Mouse (Mus musculus) common myeloid progenitor, adult 5-6 weeks (primary cell): Measurements from ENCODE around the gene 4930452B06Rik. TPM values are rescaled to one million over a fixed set of nuclear protein-coding genes. Genes with fewer than 3 reads are reported as not detected.

ENCODE experiments used
- ATAC-seq: replicated peaks from 2 replicates; pipeline ENCODE4 v1.8.0; 2016; ENCODE audit warnings: low read depth, mild to moderate bottlenecking, moderate TSS enrichment, inconsistent platforms; ENCODE audit not compliant: poor library complexity, severe bottlenecking
- total RNA-seq: library from RNA; stranded (forward); fragments of 200-1000, 187-1606 nt; gene quantifications from 2 replicates; pipeline ENCODE4 v1.2.3, GENCODE M21; 2017

4930452B06Rik gene
- total RNA-seq, 1 experiment from 2014 or later = 0.05 TPM

DNA sequence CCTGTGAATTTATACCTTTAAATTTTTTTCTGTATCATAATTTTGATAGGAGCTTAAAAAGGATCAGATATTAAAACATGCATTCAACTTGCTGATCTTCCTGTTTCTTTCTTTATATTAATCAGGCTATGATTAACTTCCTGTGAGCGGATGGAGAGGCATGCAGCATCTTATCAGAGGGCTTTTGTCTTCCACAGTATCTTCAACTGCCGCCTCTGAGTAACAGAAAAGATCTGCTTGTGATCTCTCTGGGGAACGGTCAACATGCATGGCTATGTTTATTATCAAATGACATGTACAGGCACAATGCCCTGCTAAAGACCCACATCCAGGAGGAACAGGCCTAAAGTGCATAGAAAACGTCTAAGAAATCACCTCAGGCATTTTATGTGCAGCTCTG lies 116.9 kb downstream of the 4930452B06Rik start:
- ATAC-seq = no peak

DNA sequence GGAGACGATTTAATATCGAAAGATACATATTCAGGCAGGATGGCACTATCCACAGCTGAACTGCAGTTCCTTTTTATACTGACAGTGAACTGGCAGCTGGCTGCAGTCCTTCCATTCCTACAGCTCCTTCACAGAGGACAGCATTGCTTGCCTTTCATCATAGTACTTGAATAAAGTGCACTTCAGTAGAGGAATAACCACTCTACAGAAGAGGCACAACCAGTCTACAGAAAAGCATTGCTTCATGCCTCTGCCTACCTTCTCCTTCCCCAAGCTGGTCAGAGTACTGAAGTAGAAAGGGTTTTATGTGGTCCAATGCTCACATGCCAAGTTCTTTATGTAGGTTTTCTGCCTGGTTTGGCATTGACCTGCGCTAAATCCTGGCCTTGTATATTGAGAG lies 130.0 kb downstream of the 4930452B06Rik start:
- ATAC-seq = no peak

DNA sequence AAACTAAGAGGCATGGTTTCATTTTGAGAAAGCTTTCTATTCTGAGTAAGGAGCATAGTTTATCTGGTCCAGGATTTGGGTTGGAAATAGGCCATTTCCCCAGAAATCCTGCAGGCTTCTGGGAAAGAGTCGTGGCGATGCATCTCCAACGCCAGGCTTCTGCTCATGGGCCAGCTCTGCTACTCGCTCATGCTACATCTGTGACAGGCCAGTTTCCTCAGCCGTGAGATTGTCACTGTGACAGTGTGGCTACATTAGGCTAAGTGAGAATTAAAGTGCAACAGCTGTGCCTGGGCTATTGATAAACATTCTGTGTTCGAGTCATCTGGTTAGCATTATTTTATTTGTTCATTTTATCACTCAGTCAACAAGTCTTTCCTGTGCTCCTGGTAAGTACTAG lies 140.8 kb downstream of the 4930452B06Rik start:
- no peak for ATAC-seq

DNA sequence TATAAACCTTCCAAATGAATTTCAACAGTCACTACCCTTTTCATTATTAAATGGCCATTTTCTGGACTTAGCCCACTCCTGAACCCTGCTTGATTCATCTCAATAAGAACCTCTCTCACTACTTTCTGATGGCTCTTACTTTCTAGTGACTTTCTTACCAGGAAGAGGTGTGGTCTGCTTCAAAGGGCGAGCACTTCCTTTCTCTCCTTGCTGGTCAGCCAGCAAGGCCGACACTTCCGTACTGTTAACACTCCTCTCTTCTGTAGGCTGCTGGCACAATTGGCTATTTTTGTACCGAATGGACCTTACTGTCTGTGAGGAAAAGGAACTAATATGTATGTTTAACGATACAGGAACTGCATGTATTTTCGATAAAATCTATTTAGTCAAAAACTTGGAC lies 148.4 kb downstream of the 4930452B06Rik start:
- ATAC-seq = 0 out of 2 replicates have a peak, but pooled peaks have one; percentile 52

DNA sequence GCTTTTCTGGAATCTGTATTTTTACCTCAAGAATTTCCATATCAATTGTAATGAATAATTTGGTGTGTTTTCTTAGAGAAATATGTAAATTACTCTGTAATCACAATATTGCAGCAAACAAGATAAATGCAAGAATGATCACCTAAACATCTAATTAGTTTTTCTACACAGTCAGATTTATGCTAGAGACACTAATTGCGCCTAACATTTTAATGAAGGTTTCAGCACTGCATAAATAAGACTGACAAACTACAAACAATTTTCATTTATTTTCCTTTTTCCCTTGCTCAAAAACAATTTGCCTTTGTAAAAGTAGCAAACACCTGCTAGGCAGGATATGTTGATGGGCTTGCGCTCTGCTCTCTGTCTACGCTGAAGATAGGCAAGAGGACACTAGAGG lies 152.0 kb downstream of the 4930452B06Rik start:
- ATAC-seq = no peak

DNA sequence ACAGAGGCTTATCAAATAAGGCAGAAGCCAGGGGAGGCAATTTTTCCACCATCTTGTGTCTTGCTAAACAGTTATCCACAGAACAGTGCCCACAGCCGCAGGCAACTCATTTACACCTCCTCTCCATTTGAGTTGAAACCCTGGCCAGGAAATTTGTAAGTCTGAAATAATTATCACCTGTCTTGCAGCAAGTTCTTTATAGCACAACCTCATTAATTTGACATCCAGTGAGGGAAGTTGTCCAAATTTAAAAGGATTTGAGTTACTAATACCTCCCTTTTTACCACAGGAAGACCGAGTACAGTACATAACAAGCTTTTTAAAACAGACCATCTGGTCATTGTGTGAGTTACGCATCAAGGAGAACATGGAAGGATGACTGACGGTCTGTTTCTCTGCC lies 154.8 kb downstream of the 4930452B06Rik start:
- ATAC-seq = no peak

DNA sequence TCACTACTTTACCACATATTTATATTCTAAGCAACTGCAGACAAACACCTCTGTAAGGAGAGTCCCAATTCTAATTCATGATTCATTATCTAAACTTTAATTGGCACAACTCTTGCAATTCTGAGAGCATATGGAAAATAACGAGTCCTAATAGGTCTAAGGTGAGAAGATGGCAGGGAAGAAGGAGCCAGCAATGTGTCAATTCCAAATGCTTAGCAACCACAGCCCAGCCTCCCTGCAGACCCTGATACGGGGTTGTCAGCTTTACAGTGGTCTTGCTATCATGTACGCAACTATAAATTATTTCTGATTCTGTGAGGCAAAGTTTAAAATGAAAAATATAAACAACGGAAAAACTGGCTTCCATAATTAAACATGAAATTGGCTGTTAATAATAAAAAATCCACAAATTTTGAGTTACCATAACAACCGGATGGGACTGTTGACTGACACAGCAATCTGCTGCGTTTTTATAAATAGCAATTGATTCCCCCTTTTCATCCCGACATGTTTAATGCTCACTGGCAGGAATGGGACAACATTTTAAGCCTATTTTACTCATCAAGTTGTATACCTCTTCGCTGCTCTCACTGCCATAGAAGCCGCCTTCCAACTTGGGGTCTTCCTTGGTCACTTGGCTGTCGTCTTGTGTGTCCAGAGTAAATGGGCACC lies 155.6 kb downstream of the 4930452B06Rik start:
- ATAC-seq = no peak

DNA sequence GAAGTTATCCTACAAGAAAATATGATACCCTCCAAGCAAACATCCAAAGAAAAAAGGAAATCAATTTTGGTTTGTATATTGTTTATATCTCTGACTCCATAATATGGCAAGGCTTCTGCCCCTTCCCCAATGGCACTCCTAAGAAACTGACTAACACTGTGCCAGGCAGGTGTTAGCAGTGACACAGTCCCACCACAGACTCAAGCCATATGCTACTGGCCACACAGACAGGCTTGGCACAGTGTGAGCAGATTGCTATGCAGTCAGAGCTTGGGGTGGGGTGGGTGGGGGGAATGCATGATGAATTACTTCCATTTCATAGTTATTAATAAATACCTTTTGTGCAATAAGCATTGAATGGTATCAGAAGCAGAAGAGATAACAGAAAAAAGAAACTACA lies 157.4 kb downstream of the 4930452B06Rik start:
- ATAC-seq = no peak

DNA sequence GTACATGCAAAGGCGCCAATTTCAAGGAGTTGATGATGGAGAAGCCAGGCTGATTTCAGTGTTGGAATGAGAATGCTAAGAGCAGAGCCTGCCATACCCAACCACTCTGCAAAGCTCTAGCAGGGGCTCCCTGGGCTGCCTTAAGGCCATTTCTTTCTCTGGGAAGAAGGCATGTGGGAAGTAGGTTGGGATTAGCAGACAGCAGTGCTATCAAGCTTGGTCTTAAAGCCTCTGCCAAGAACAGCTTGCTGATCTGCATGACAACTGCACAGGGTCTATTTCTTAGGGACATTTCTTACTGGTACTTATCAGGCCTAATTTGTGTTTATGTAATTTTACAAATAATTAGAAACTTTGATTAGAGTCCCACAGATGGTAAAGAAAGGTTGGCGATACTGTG lies 161.8 kb downstream of the 4930452B06Rik start:
- ATAC-seq = no peak

DNA sequence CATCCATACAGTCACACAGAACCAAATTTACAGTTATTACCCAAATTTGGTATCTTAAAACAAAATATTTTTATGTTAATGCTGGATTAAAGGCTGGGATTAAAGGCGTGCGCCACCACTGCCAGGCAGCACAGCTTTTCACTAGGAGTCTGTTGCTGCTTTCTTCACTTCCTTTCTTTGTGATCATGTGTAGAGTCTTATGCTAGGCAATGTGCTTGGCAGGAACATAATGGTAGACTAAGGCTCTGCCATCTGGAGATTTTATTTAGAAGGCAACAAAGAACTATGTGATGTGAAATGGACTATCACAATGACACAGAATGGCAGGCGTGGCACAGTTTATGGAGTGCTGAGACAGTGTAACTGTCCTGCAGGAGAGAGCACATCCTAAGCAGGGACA lies 162.7 kb downstream of the 4930452B06Rik start:
- no peak for ATAC-seq

DNA sequence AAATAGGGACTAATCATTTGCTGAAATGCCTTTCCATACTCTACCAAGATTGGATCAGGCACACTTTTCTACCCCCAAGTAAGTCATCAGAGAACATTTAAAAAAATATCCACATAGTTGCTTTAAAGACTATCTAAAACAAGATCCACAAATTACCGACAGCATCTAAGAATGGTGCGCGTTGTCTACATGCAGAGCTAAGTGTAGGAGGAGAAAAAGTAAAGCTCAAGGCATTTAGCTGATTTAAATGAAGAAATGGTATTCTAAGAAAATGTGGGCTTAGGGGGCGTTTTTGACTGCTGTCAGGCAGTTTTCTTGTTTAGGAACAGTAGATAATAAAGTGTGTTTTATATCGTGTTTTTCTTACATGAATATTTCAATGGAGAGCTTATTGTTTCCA lies 163.5 kb downstream of the 4930452B06Rik start:
- no peak for ATAC-seq

DNA sequence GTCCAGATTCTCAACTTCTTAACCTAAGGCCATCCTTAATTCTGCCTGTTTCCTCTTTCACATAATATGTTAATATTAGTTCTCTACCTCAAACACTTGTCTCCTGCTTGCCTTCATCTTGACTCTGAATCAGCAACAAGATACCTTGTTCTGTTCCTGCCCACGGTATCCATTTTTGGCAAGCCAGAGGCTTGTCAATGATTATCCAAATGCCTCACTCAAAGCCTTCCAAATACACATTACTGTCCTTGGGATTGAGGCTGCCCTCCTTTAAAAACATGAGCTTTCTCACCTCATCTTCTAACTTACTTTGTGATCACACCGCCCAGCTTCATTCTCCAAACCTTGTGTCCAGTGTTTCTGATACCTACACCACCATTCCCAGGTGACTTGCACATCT lies 170.3 kb downstream of the 4930452B06Rik start:
- no peak for ATAC-seq

DNA sequence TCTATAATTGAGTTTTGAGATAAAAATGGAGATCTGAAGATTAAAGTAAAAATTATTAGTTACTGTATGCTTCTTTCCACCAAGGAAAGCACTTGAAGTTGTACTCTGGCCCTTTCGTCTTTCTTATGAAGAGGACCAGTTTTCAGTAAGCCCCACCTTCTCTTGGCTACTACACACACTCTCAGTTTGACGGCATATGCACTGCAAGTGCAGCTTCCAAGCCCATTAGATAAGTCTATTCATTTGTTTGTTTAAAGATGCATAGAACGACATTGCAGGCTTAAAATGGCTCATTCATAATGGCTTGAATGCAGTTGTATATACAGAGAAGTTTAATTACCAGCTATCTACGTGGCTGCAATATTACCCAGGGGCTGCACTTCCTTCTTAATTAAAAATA lies 171.1 kb downstream of the 4930452B06Rik start:
- no peak for ATAC-seq

DNA sequence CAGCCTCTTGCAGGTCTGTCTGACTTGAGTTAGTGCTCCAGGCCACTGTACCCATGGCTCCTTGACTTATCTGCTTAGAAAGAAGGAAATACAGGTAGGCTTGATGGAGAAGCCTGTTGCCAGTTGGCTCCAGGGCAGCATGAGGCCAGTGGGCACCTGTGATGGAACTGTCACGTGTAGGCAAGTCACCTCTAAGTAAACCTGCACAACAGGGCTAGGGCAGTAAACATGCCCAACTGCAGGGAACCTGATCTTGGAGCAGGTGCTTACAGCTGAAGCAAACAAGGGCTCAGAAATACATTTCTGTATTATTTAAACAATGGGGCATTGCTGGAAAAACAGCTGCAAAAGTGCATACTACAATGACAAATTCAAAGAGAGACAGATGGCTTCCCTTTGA lies 171.8 kb downstream of the 4930452B06Rik start:
- ATAC-seq = no peak

DNA sequence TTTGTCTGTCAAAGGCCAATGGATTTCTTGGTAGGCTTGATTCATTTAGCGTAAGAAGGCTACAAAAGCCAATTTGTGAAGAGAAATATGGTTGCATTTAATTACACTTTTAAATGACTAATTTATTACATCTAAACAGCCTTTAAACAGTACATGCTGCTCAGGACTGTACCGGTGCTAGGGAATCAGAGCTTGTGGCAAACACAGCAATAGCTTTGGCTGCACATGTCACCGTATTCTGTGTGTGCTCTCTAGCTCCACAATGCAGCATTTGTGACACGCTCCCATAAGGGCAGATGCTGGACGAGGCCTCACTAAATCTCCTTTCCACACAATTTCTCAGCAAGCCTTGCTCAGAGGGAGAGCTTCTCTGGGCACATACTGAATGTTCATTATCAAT lies 187.9 kb downstream of the 4930452B06Rik start:
- no peak for ATAC-seq

DNA sequence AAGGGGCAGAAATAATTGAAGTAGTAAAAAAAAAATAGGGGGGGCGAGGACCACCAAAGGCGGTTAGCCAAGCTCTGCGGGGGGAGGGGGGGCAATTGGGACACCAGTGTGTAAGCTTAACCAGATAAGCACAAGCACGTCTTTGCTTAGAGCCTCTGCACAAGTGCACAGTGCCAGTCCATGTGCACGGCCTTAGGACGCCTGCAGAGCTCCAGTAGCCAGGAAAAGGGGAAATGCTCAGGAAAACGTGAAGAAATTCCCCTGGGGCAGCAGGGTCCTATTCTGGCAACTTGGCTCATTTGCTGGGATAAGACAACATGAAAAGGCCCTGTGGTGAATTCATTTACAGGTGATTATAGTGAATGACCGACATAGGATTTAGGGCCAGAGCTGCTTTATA lies 188.7 kb downstream of the 4930452B06Rik start:
- no peak for ATAC-seq

DNA sequence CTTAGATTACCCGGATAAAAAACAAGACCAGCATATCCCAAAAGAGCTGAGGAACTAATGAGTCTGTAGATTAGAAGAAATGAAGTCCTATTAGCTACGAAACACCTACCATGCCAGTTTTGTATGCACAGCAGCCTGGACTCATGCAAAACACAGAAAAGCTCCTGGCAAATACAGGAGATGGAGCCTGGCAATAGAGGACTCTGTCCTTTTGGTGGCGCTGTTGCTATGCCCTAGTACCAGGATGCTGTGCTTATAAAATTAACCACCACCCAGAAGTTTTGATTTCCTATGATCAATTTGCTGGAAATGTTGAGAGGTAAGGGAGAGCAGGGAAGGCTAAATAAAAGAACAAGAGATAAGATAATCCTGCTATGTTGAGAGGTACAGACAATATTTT lies 189.4 kb downstream of the 4930452B06Rik start:
- ATAC-seq = no peak

DNA sequence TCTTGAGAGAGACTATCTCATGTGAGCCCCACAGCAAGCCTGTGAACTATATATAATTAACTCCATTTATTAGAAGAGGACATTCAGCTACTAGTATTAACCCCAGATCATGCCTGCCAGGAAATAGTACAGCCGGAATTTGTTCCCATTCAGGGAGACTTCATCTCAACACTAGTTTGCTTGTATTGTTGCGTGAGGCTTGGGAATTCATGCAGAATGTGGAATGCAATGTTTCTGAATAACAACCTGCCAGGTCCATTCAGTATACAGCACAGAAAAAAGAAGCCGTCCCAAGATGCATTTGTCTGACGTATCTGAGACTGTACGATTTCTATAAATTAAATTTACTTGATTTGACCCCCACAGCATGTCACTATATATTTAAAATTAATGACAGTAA lies 190.2 kb downstream of the 4930452B06Rik start:
- ATAC-seq = no peak

DNA sequence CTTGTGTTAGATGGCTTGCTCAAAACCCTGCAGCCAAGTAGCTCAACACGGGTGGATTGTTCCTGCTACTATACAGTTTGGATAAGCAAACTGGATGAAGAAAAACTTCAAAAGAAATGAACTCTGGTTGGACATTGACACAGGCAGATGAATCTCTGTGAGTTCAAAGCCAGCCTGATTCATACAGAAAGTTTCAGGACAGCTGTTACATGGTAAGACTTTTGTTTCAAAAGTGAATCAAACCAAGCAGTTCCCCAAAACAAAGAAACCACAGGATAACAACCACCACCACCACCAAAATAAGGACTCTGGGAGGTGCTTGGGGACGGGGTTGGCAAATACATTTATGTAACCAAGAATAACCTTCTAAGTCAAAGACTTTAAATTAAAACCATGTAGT lies 193.2 kb downstream of the 4930452B06Rik start:
- no peak for ATAC-seq

DNA sequence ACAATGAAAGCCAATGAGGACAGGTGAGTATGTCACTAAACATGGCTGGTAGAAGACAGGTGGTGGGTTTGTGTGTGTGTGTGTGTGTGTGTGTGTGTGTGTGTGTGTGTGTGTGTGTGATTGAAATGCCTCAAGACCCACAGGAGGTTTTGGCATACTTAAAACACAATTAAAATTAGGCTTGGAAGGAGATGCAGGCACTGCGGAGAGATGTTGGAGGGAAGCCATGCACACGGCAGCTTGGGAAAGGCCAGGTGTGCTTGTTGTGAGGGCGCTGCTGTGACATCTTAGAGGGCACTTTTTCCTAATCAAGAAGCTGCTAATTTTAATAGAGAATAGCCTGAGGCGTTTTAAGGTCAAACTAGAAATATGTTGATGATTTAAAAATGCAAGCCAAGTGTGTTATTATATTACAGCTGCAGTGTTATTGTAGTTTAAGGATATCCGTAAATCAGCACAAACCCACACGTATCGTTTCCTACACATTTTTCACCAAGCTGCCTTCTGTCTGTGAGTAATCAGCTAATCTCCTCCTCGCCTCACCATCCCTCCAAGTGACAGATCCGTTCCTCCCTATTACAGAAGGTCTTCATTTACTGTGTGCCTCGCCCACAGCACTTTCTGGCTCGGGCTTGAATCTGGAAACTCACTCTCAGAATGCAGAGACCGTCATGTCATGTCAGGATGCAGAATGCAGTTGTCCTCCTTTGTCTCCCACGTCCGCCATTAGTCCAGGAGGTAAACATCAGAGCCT lies 201.5 kb downstream of the 4930452B06Rik start:
- ATAC-seq = no peak

DNA sequence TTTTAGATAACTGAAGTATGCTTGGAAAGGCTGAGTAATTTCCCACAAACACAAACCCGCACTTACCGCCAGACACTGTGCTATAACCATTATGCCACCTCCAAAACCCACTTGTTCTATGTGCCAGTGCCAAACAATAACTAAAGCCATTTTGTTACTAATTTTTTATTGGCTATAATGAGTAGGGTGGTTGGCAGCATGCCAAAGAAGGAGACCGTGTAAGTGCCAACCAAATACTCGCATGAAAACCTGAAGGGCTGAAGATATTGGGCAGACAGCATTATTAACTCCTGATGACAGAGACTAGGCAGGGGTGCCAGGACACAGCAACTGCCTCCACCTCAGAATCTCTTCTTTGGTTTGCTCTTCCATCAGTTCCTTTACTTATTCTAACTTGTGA lies 203.1 kb downstream of the 4930452B06Rik start:
- ATAC-seq = no peak
